Mouse (Mus musculus): ENCODE measurements around the gene Gm44790.

- TF ChIP-seq EP300 (IDR thresholded peaks at IDR 0.05; ENCODE audit: low read depth in 1 of 2, low read length in 2 of 2) = no peak
- TF ChIP-seq POLR2A (IDR thresholded peaks at IDR 0.05; ENCODE audit: control insufficient read depth in 1 of 2, insufficient read depth in 1 of 2, low read depth in 1 of 2, low read length in 2 of 2, poor library complexity in 1 of 2) = no peak
- TF ChIP-seq CTCF (IDR thresholded peaks at IDR 0.05 in 2 of 3, conservative IDR thresholded peaks at IDR 0.05 in 1 of 3; ENCODE audit: control insufficient read depth in 1 of 3, insufficient read depth in 1 of 3, low read depth in 2 of 3, low read length in 3 of 3, poor library complexity in 1 of 3, severe bottlenecking in 1 of 3) = no peak
- TF ChIP-seq MAFK (IDR thresholded peaks at IDR 0.05; ENCODE audit: borderline replicate concordance, low read depth, low read length) = no peak
- TF ChIP-seq GATA1 (IDR thresholded peaks at IDR 0.05; ENCODE audit: low read depth, low read length) = no peak
- TF ChIP-seq TCF12 (IDR thresholded peaks at IDR 0.05; ENCODE audit: low read depth, low read length) = no peak
- TF ChIP-seq USF1 (IDR thresholded peaks at IDR 0.05; ENCODE audit: low read depth, low read length) = no peak
- no peak for TF ChIP-seq ELF1 (IDR thresholded peaks at IDR 0.05; ENCODE audit: low read depth, low read length)
- TF ChIP-seq GABPA (IDR thresholded peaks at IDR 0.05; ENCODE audit: low read depth, low read length) = no peak
- no peak for TF ChIP-seq ZNF384 (IDR thresholded peaks at IDR 0.05; ENCODE audit: low read depth, low read length)
- no peak for TF ChIP-seq MAZ (IDR thresholded peaks at IDR 0.05; ENCODE audit: low read depth, low read length)
These were observed 63.5 kb downstream of the Gm44790 start for GRCm38 (mm10) chr6:86489945-86490344.
